Mouse (Mus musculus): ENCODE measurements around the gene Tcaf2. TPM values are rescaled to one million over a fixed set of nuclear protein-coding genes. Genes with fewer than 3 reads are reported as not detected.

Tcaf2 gene
- total and polyA plus RNA-seq, 3 experiments, result 1.1 to 3.6 (median 2.7) TPM

DNA sequence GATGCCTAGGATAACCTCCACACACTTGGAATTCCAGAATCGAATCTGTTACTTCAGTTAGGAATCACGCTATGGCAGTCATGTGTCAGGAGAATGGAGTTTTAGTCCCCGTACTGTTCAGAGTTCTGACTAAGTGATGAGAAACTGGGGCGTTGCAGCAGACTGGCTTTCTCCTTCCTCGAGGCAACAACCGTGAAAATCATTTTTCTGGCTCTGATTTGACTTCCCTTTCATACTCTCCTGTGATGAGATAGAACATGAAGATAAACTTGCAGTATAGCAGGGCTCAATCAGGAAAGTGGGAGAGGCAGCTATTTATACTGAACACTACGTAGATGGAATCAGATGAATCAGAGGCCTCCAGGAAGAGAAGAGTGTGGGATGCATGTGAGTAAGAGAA is 35.0 kb upstream of the Tcaf2 start:
- H3K9ac ChIP-seq (ENCODE audit: low read depth, low read length), result no peak overlapping the region
- no peaks in the 10 kb centered on the region for H3K79me2 ChIP-seq (replicated peaks; ENCODE audit: control insufficient read depth, insufficient read depth, low read length)
- no peak for DNase-seq
- no peaks in the 10 kb centered on the region for H3K27me3 ChIP-seq (ENCODE audit: control insufficient read depth, insufficient read depth, low read length)
- no peaks in the 10 kb centered on the region for H3K4me1 ChIP-seq (ENCODE audit: control insufficient read depth, insufficient read depth, low read length)
- intact Hi-C loops (cut with DNase I), result no loop called here
- no peak overlapping the region for H3K27ac ChIP-seq
- 66% methylated on average over 7 of the region's 7 CpGs for WGBS
- H3K4me3 ChIP-seq, result no peak overlapping the region
- no peaks in the 10 kb centered on the region for H3K36me3 ChIP-seq (ENCODE audit: control insufficient read depth, insufficient read depth, low read length)
- no peak for TF ChIP-seq POLR2A (IDR thresholded peaks at IDR 0.05; ENCODE audit: insufficient read depth, low read depth, low read length)
- no peak for TF ChIP-seq EP300 (IDR thresholded peaks at IDR 0.05; ENCODE audit: insufficient read depth, low read depth, low read length)
- TF ChIP-seq CTCF (IDR thresholded peaks at IDR 0.05), result no peak

DNA sequence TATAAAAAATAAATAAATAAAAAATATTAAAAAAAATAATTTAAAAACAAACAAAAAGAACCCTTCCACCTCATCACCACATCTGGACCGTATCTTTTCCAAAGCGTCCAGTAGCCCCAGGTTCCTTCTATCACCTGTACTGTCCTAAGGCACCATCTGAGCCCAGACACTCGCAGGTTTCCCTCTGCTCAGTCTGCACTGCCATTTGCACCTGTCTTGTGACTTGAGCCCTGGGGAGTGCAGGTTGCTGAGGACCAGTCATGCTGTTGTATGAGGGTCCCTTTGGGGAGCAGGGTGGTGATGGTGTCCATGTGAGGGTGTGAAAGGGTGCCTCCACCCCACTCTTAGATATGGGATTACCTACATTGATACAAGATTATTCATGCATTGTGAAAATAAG is 31.0 kb upstream of the Tcaf2 start:
- no peak overlapping the region for H3K4me3 ChIP-seq
- H3K27me3 ChIP-seq (ENCODE audit: control insufficient read depth, insufficient read depth, low read length), result no peaks in the 10 kb centered on the region
- no peak overlapping the region for H3K27ac ChIP-seq
- no peaks in the 10 kb centered on the region for H3K36me3 ChIP-seq (ENCODE audit: control insufficient read depth, insufficient read depth, low read length)
- H3K9ac ChIP-seq (ENCODE audit: low read depth, low read length), result no peak overlapping the region
- DNase-seq, result no peak
- intact Hi-C loops (cut with DNase I), result no loop called here
- no peak for TF ChIP-seq CTCF (IDR thresholded peaks at IDR 0.05)
- no peak for TF ChIP-seq POLR2A (IDR thresholded peaks at IDR 0.05; ENCODE audit: insufficient read depth, low read depth, low read length)
- TF ChIP-seq EP300 (IDR thresholded peaks at IDR 0.05; ENCODE audit: insufficient read depth, low read depth, low read length), result no peak
- WGBS, result 96% methylated on average over 3 of the region's 3 CpGs
- no peaks in the 10 kb centered on the region for H3K79me2 ChIP-seq (replicated peaks; ENCODE audit: control insufficient read depth, insufficient read depth, low read length)
- H3K4me1 ChIP-seq (ENCODE audit: control insufficient read depth, insufficient read depth, low read length), result no peaks in the 10 kb centered on the region

DNA sequence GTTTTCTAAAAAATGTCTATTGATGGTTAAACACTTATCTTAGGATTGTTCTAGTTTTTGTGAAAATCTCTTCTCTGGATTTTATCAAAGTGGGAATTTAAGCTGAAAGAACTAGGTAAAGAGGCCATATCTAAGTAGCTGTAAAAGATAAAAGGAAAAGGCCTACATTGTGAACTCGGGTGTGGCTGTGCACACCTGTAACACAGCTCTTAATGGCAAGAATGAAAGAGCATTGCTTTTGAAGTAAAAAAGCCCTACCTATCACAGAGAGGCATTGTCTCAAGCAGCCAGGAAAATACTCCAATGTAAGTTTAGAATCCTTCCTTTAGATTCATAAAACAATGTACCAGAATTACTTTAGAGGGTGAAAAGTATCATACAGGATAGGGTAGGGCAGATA is 26.7 kb upstream of the Tcaf2 start:
- no peaks in the 10 kb centered on the region for H3K79me2 ChIP-seq (replicated peaks; ENCODE audit: control insufficient read depth, insufficient read depth, low read length)
- no peaks in the 10 kb centered on the region for H3K27me3 ChIP-seq (ENCODE audit: control insufficient read depth, insufficient read depth, low read length)
- intact Hi-C loops (cut with DNase I), result no loop called here
- no peak overlapping the region for H3K27ac ChIP-seq
- no peak for DNase-seq
- TF ChIP-seq EP300 (IDR thresholded peaks at IDR 0.05; ENCODE audit: insufficient read depth, low read depth, low read length) (no peak), CTCF (IDR thresholded peaks at IDR 0.05) (no peak)
- no peaks in the 10 kb centered on the region for H3K36me3 ChIP-seq (ENCODE audit: control insufficient read depth, insufficient read depth, low read length)
- no peaks in the 10 kb centered on the region for H3K4me1 ChIP-seq (ENCODE audit: control insufficient read depth, insufficient read depth, low read length)
- H3K9ac ChIP-seq (ENCODE audit: low read depth, low read length), result no peak overlapping the region
- no peak overlapping the region for H3K4me3 ChIP-seq
- 94% methylated on average over 1 of the region's 1 CpGs for WGBS

DNA sequence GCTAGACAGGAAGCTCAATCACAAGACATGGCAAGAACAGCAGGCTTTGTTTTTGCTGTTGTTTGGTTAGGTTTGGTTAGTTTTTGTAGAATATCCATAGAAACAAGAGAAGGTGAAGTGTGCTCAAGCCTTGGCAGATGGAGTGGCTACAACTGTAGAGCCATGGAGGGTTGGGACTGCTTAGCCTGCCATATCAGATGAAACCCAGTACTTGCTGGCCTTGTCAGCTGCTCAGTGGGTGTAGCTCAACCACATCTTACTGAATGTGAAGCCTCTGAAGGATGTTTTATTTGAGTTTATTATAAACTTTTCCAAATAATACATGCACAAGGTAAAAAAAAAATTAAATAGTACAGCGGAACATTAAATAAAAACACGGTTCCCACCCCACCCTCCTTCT is 22.7 kb upstream of the Tcaf2 start:
- TF ChIP-seq EP300 (IDR thresholded peaks at IDR 0.05; ENCODE audit: insufficient read depth, low read depth, low read length), result no peak
- TF ChIP-seq POLR2A (IDR thresholded peaks at IDR 0.05; ENCODE audit: insufficient read depth, low read depth, low read length), result no peak
- TF ChIP-seq CTCF (IDR thresholded peaks at IDR 0.05), result no peak
- WGBS, result 88% methylated on average over 2 of the region's 2 CpGs
- Histone ChIP-seq H3K79me2 (replicated peaks; ENCODE audit: control insufficient read depth, insufficient read depth, low read length) (no peaks in the 10 kb centered on the region), H3K4me3 (no peak overlapping the region), H3K4me1 (ENCODE audit: control insufficient read depth, insufficient read depth, low read length) (no peaks in the 10 kb centered on the region), H3K27ac (no peak overlapping the region), H3K27me3 (ENCODE audit: control insufficient read depth, insufficient read depth, low read length) (no peaks in the 10 kb centered on the region), H3K36me3 (ENCODE audit: control insufficient read depth, insufficient read depth, low read length) (no peaks in the 10 kb centered on the region), H3K9ac (ENCODE audit: low read depth, low read length) (no peak overlapping the region)
- no peak for DNase-seq
- intact Hi-C loops (cut with DNase I), result no loop called here

DNA sequence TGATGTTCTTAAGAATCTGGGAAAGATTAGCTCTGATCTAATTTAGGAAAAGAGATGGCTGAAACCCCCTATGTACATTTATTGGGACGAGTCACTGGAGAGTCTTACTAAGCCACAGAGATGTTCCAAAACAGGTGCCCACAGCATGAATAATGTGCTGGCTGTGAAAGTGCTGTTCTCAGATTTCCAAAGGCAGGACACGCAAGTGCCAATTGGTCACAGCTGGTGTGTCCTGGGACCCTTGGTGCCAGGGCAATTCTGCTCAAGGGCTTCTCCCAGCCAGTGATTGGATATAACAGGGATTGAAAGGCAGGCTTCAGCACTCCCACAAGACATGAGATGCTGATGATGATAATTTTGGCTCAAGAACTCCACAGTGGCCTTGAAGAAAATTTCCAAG is 16.7 kb upstream of the Tcaf2 start:
- intact Hi-C loops (cut with DNase I), result no loop called here
- no peak for DNase-seq

DNA sequence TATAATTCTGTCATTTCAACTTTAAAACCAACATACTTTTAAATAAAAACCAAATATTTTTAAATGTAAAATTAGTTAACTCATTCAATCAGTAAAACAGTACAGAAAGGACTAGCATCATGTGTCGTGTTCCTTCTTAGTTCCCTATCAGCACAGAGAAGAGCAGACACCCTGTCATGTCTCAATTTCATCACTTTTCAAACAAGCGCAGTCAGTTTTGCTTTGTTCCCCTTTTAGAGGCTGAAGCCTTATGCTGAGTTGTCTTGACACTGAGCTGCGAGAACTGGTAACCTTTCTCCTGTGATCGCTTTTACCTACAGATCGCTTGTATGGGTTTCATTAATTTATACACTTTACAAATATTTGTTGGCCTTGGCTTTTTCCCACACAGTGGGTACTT is 10.7 kb downstream of the Tcaf2 start:
- Histone ChIP-seq H3K79me2 (replicated peaks; ENCODE audit: control insufficient read depth, insufficient read depth, low read length) (no peaks in the 10 kb centered on the region), H3K36me3 (ENCODE audit: control insufficient read depth, insufficient read depth, low read length) (no peaks in the 10 kb centered on the region), H3K4me1 (ENCODE audit: control insufficient read depth, insufficient read depth, low read length) (no peaks in the 10 kb centered on the region), H3K27ac (no peak overlapping the region), H3K27me3 (ENCODE audit: control insufficient read depth, insufficient read depth, low read length) (no peaks in the 10 kb centered on the region), H3K4me3 (no peak overlapping the region), H3K9ac (ENCODE audit: low read depth, low read length) (no peak overlapping the region)
- TF ChIP-seq CTCF (IDR thresholded peaks at IDR 0.05) (no peak), POLR2A (IDR thresholded peaks at IDR 0.05; ENCODE audit: insufficient read depth, low read depth, low read length) (no peak), EP300 (IDR thresholded peaks at IDR 0.05; ENCODE audit: insufficient read depth, low read depth, low read length) (no peak)
- no peak for DNase-seq
- intact Hi-C loops (cut with DNase I), result no loop called here
- 81% methylated on average over 5 of the region's 5 CpGs for WGBS

More for the DNA sequence above, 16.7 kb upstream of the Tcaf2 start:
- H3K9ac ChIP-seq (ENCODE audit: low read depth, low read length), result no peak overlapping the region
- no peak overlapping the region for H3K27ac ChIP-seq
- H3K27me3 ChIP-seq (ENCODE audit: control insufficient read depth, insufficient read depth, low read length), result no peaks in the 10 kb centered on the region
- TF ChIP-seq EP300 (IDR thresholded peaks at IDR 0.05; ENCODE audit: insufficient read depth, low read depth, low read length), result no peak
- no peaks in the 10 kb centered on the region for H3K36me3 ChIP-seq (ENCODE audit: control insufficient read depth, insufficient read depth, low read length)
- H3K4me1 ChIP-seq (ENCODE audit: control insufficient read depth, insufficient read depth, low read length), result no peaks in the 10 kb centered on the region
- no peak overlapping the region for H3K4me3 ChIP-seq
- no peaks in the 10 kb centered on the region for H3K79me2 ChIP-seq (replicated peaks; ENCODE audit: control insufficient read depth, insufficient read depth, low read length)
- WGBS, result 68% methylated on average over 2 of the region's 2 CpGs

Data from heart, adult 2 months (tissue).